Mouse (Mus musculus) heart, postnatal 0 days (tissue): ENCODE results near the gene Serpinb6b.

ENCODE experiments used
- CTCF ChIP-seq: IDR thresholded peaks from 2 replicates; pipeline ENCODE4 v1.5.1; 2016; ENCODE audit warnings: antibody characterized with exemption, control low read depth, low read depth
- EP300 ChIP-seq: IDR thresholded peaks from 2 replicates; pipeline ENCODE4 v1.6.1; 2016; ENCODE audit warnings: antibody characterized with exemption, low read depth

- TF ChIP-seq CTCF (no peak), EP300 (no peak)
Observed at GRCm38 (mm10) chr13:32993152-32993893, 28.3 kb downstream of the Serpinb6b start.
